Mouse (Mus musculus) C2C12 (cell line): ENCODE results near the gene Rnpc3. TPM values are rescaled to one million over a fixed set of nuclear protein-coding genes. Genes with fewer than 3 reads are reported as not detected.

Experiments used
- polyA plus RNA-seq: library from polyadenylated mRNA; unstranded; fragments of >200 nt; fragmentation: generic; extraction: Trizol; gene quantifications from one replicate; pipeline ENCODE4 v1.2.1, GENCODE M21; 2012; ENCODE audit warnings: missing spikeins

Gene Rnpc3
- polyA plus RNA-seq, 1 experiment = 4.4 TPM

Other genes starting within 250 kb of the Rnpc3 start
- gene Amy2a1, start 97.7 kb downstream of the Rnpc3 start, polyA plus RNA-seq = not detected
- gene Amy1, start 23.4 kb downstream of the Rnpc3 start, polyA plus RNA-seq = 0.11 TPM